Mouse (Mus musculus): ENCODE results near the gene Olfr155. TPM values are rescaled to one million over a fixed set of nuclear protein-coding genes. Genes with fewer than 3 reads are reported as not detected.

Gene Olfr155
- total and polyA plus RNA-seq, 3 experiments: not detected

DNA sequence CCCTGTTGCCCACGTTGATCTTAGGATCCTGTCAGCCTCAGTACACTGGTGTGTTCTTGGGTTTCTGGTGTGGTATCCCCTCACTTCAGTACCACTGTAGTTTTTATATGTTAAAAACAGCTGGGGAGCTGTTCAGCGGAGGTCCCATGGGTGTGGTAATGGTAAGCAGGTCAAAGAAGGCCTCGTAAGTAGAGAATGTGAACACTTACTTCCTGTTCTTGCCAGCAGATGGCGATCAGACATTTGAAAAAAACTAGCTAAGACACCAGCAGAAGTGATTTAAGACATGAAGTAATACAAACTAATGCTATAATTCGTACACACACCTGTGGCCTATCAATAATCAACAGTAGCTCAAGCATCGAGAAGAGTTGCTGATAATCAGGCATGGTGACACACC, 55.1 kb downstream of the Olfr155 start:
- no peaks in the 10 kb centered on the region for H3K4me1 ChIP-seq (ENCODE audit: control insufficient read depth in 1 of 2, insufficient read depth in 2 of 2, low read length in 2 of 2)
- DNase-seq (ENCODE audit: low read depth, low spot score): peak; percentile 81
- H3K9ac ChIP-seq (ENCODE audit: control insufficient read depth, low read depth, low read length, poor library complexity, severe bottlenecking): no peak overlapping the region
- no peaks in the 10 kb centered on the region; a peak in 1 of 4 replicates for H3K36me3 ChIP-seq (ENCODE audit: control insufficient read depth in 1 of 2, insufficient read depth in 2 of 2, low read length in 2 of 2)
- no peaks in the 10 kb centered on the region for H3K9me3 ChIP-seq (replicated peaks; ENCODE audit: insufficient read depth, low read length)
- H3K4me3 ChIP-seq (ENCODE audit: control insufficient read depth in 1 of 2, insufficient read depth in 1 of 2, low read depth in 2 of 2, low read length in 2 of 2): no peak overlapping the region
- no peak for TF ChIP-seq USF2 (IDR thresholded peaks at IDR 0.05; ENCODE audit: borderline replicate concordance in 1 of 2, insufficient read depth in 1 of 2, low read depth in 1 of 2, low read length in 2 of 2)
- peak; percentile 23 to 88 (median 58); a peak in 5 of 6 replicates for TF ChIP-seq CTCF (IDR thresholded peaks at IDR 0.05 in 2 of 3, conservative IDR thresholded peaks at IDR 0.05 in 1 of 3; ENCODE audit: control insufficient read depth in 1 of 3, insufficient read depth in 1 of 3, low read depth in 2 of 3, low read length in 3 of 3, poor library complexity in 1 of 3, severe bottlenecking in 1 of 3)
- TF ChIP-seq ZNF384 (IDR thresholded peaks at IDR 0.05; ENCODE audit: low read depth, low read length): peak; percentile 62
- no peak for TF ChIP-seq POLR2AphosphoS2 (IDR thresholded peaks at IDR 0.05; ENCODE audit: low read length)
- peak; percentile 92 for TF ChIP-seq RAD21 (IDR thresholded peaks at IDR 0.05; ENCODE audit: low read depth, low read length)
- TF ChIP-seq SMC3 (IDR thresholded peaks at IDR 0.05; ENCODE audit: low read depth, low read length): peak; percentile 93
- TF ChIP-seq MEF2A (IDR thresholded peaks at IDR 0.05; ENCODE audit: extremely low read depth, insufficient replicate concordance, low read depth, low read length, poor library complexity, severe bottlenecking): no peak
- TF ChIP-seq ZC3H11A (IDR thresholded peaks at IDR 0.05; ENCODE audit: low read depth, low read length): peak; percentile 82
- H3K79me2 ChIP-seq (ENCODE audit: control insufficient read depth, insufficient read depth, low read length, poor library complexity): no peaks in the 10 kb centered on the region
- H3K27ac ChIP-seq (ENCODE audit: control insufficient read depth, low read depth, low read length): no peak overlapping the region
- H3K27me3 ChIP-seq (ENCODE audit: control insufficient read depth in 1 of 2, insufficient read depth in 2 of 2, low read length in 2 of 2): no peaks in the 10 kb centered on the region

Other genes with a start within 250 kb of the Olfr155 start
- 0.27 and 0.49 TPM in 2 replicates for gene Npr2, start 219.6 kb upstream of the Olfr155 start, total RNA-seq (2012; rRNA removed)
- 1 to 10 TPM in 1 of 2 experiments, not detected in 1; 2.3 TPM for gene Npr2, start 219.6 kb upstream of the Olfr155 start, polyA plus RNA-seq (2012; ENCODE audit: insufficient read depth in 1 of 2, insufficient read length in 2 of 2, low read depth in 1 of 2, low replicate concordance in 2 of 2, missing spikeins in 1 of 2)
- 0.15 and 0.29 TPM in 2 replicates for gene Spag8, start 198.0 kb upstream of the Olfr155 start, total RNA-seq (2012; rRNA removed)
- gene Spag8, start 198.0 kb upstream of the Olfr155 start, polyA plus RNA-seq (2012; ENCODE audit: insufficient read depth in 1 of 2, insufficient read length in 2 of 2, low read depth in 1 of 2, low replicate concordance in 2 of 2, missing spikeins in 1 of 2): under 1 TPM in 1 of 2 experiments, not detected in 1; 0.57 TPM
- 35.3 and 46.4 TPM in 2 replicates for gene Hint2, start 195.1 kb upstream of the Olfr155 start, total RNA-seq (2012; rRNA removed)
- 100 to 1,000 TPM in 1 of 2 experiments, 10 to 100 TPM in 1; 33.2 to 254 TPM for gene Hint2, start 195.1 kb upstream of the Olfr155 start, polyA plus RNA-seq (2012; ENCODE audit: insufficient read depth in 1 of 2, insufficient read length in 2 of 2, low read depth in 1 of 2, low replicate concordance in 2 of 2, missing spikeins in 1 of 2)
- 0.42 and 0.46 TPM in 2 replicates for gene Tmem8b, start 182.6 kb upstream of the Olfr155 start, total RNA-seq (2012; rRNA removed)
- gene Tmem8b, start 182.6 kb upstream of the Olfr155 start, polyA plus RNA-seq (2012; ENCODE audit: insufficient read depth in 1 of 2, insufficient read length in 2 of 2, low read depth in 1 of 2, low replicate concordance in 2 of 2, missing spikeins in 1 of 2): 1 to 10 TPM in 1 of 2 experiments, not detected in 1; 3.6 TPM
- gene Fam221b, start 182.4 kb upstream of the Olfr155 start, total RNA-seq (2012; rRNA removed): 7.0 and 8.8 TPM in 2 replicates
- under 1 TPM in 1 of 2 experiments, not detected in 1; 0.10 TPM for gene Fam221b, start 182.4 kb upstream of the Olfr155 start, polyA plus RNA-seq (2012; ENCODE audit: insufficient read depth in 1 of 2, insufficient read length in 2 of 2, low read depth in 1 of 2, low replicate concordance in 2 of 2, missing spikeins in 1 of 2)
- gene Olfr70, start 150.8 kb upstream of the Olfr155 start, total RNA-seq (2012; rRNA removed): not detected in 2 replicates
- gene Olfr70, start 150.8 kb upstream of the Olfr155 start, polyA plus RNA-seq (2012; ENCODE audit: insufficient read depth in 1 of 2, insufficient read length in 2 of 2, low read depth in 1 of 2, low replicate concordance in 2 of 2, missing spikeins in 1 of 2): not detected
- not detected in 2 replicates for gene Olfr71, start 141.3 kb upstream of the Olfr155 start, total RNA-seq (2012; rRNA removed)
- gene Olfr71, start 141.3 kb upstream of the Olfr155 start, polyA plus RNA-seq (2012; ENCODE audit: insufficient read depth in 1 of 2, insufficient read length in 2 of 2, low read depth in 1 of 2, low replicate concordance in 2 of 2, missing spikeins in 1 of 2): not detected
- gene Hrct1, start 124.4 kb upstream of the Olfr155 start, total RNA-seq (2012; rRNA removed): not detected in 2 replicates
- not detected for gene Hrct1, start 124.4 kb upstream of the Olfr155 start, polyA plus RNA-seq (2012; ENCODE audit: insufficient read depth in 1 of 2, insufficient read length in 2 of 2, low read depth in 1 of 2, low replicate concordance in 2 of 2, missing spikeins in 1 of 2)
- not detected in 2 replicates for gene Spaar, start 121.5 kb upstream of the Olfr155 start, total RNA-seq (2012; rRNA removed)
- not detected for gene Spaar, start 121.5 kb upstream of the Olfr155 start, polyA plus RNA-seq (2012; ENCODE audit: insufficient read depth in 1 of 2, insufficient read length in 2 of 2, low read depth in 1 of 2, low replicate concordance in 2 of 2, missing spikeins in 1 of 2)
- gene Olfr159, start 80.6 kb upstream of the Olfr155 start, total RNA-seq (2012; rRNA removed): not detected in 2 replicates
- gene Olfr159, start 80.6 kb upstream of the Olfr155 start, polyA plus RNA-seq (2012; ENCODE audit: insufficient read depth in 1 of 2, insufficient read length in 2 of 2, low read depth in 1 of 2, low replicate concordance in 2 of 2, missing spikeins in 1 of 2): not detected
- not detected in 2 replicates for gene Olfr156, start 27.7 kb upstream of the Olfr155 start, total RNA-seq (2012; rRNA removed)
- gene Olfr156, start 27.7 kb upstream of the Olfr155 start, polyA plus RNA-seq (2012; ENCODE audit: insufficient read depth in 1 of 2, insufficient read length in 2 of 2, low read depth in 1 of 2, low replicate concordance in 2 of 2, missing spikeins in 1 of 2): not detected
- gene Olfr157, start 11.4 kb upstream of the Olfr155 start, total RNA-seq (2012; rRNA removed): not detected in 2 replicates
- under 1 TPM in 1 of 2 experiments, not detected in 1; 0.01 TPM for gene Olfr157, start 11.4 kb upstream of the Olfr155 start, polyA plus RNA-seq (2012; ENCODE audit: insufficient read depth in 1 of 2, insufficient read length in 2 of 2, low read depth in 1 of 2, low replicate concordance in 2 of 2, missing spikeins in 1 of 2)
- gene Reck, start 24.0 kb downstream of the Olfr155 start, total RNA-seq (2012; rRNA removed): 0.12 and 0.13 TPM in 2 replicates
- gene Reck, start 24.0 kb downstream of the Olfr155 start, polyA plus RNA-seq (2012; ENCODE audit: insufficient read depth in 1 of 2, insufficient read length in 2 of 2, low read depth in 1 of 2, low replicate concordance in 2 of 2, missing spikeins in 1 of 2): under 1 TPM in 1 of 2 experiments, not detected in 1; 0.60 TPM
- 22.8 and 30.6 TPM in 2 replicates for gene Glipr2, start 105.8 kb downstream of the Olfr155 start, total RNA-seq (2012; rRNA removed)
- 10 to 100 TPM in 1 of 2 experiments, not detected in 1; 25.0 TPM for gene Glipr2, start 105.8 kb downstream of the Olfr155 start, polyA plus RNA-seq (2012; ENCODE audit: insufficient read depth in 1 of 2, insufficient read length in 2 of 2, low read depth in 1 of 2, low replicate concordance in 2 of 2, missing spikeins in 1 of 2)
- not detected in 2 replicates for gene Ccin, start 131.9 kb downstream of the Olfr155 start, total RNA-seq (2012; rRNA removed)
- gene Ccin, start 131.9 kb downstream of the Olfr155 start, polyA plus RNA-seq (2012; ENCODE audit: insufficient read depth in 1 of 2, insufficient read length in 2 of 2, low read depth in 1 of 2, low replicate concordance in 2 of 2, missing spikeins in 1 of 2): under 1 TPM in 1 of 2 experiments, not detected in 1; 0.04 TPM
- 426 and 451 TPM in 2 replicates for gene Clta, start 152.9 kb downstream of the Olfr155 start, total RNA-seq (2012; rRNA removed)
- gene Clta, start 152.9 kb downstream of the Olfr155 start, polyA plus RNA-seq (2012; ENCODE audit: insufficient read depth in 1 of 2, insufficient read length in 2 of 2, low read depth in 1 of 2, low replicate concordance in 2 of 2, missing spikeins in 1 of 2): 100 to 1,000 TPM in 1 of 2 experiments, not detected in 1; 589 TPM
- gene Gne, start 232.6 kb downstream of the Olfr155 start, total RNA-seq (2012; rRNA removed): 28.2 and 32.4 TPM in 2 replicates
- 100 to 1,000 TPM in 1 of 2 experiments, 10 to 100 TPM in 1; 53.0 to 127 TPM for gene Gne, start 232.6 kb downstream of the Olfr155 start, polyA plus RNA-seq (2012; ENCODE audit: insufficient read depth in 1 of 2, insufficient read length in 2 of 2, low read depth in 1 of 2, low replicate concordance in 2 of 2, missing spikeins in 1 of 2)